ENCODE assay signal across 11 mouse cellular contexts in genomic region chr6:87165536-87166311, GRCm38 (mm10).
DNase-seq lines count a peak whose midpoint lies in the region; ATAC-seq and TF ChIP-seq lines count a peak whose summit lies in the region.
"Had no signal": no experiment of that assay in that cellular context is flagged by ENCODE, and none has a peak within 500 bp of the region (broad histone marks: within the 10 kb centered on the region; RNA-seq: fewer than 3 reads in every experiment).

No protein-coding gene starts in this region.

- H3K27me3 ChIP-seq in midbrain, embryonic 14.5 days (ENCODE audit: control insufficient read depth, insufficient read depth, low read length) = no peaks in the 10 kb centered on the region
- H3K27me3 ChIP-seq in midbrain, embryonic 10.5 days (ENCODE audit: low read depth, poor library complexity, severe bottlenecking) = no peaks in the 10 kb centered on the region
- no peaks in the 10 kb centered on the region for H3K27me3 ChIP-seq in thymus, adult 2 months (ENCODE audit: control insufficient read depth, insufficient read depth, low read length)

- no peak overlapping the region for H3K4me2 ChIP-seq in midbrain, embryonic 14.5 days (ENCODE audit: low read length)
- H3K4me2 ChIP-seq: heart, embryonic 13.5 days had no signal

- DNase-seq in cerebellum, postnatal 14 days = peak; percentile 62 to 63
- DNase-seq in cerebellum, adult 9-10 months = no peak
- peak; percentile 26 for DNase-seq in midbrain, embryonic 14.5 days
- no peak for DNase-seq in midbrain, embryonic 10.5 days (ENCODE audit: low spot score)
- DNase-seq in left cerebral cortex, adult 2 months (ENCODE audit: extremely low spot score in 1 of 2, low spot score in 2 of 2) = peak; percentile 30 to 52
- DNase-seq in right cerebral cortex, postnatal 14 days = peak; percentile 44
- no peak for DNase-seq in thymus, adult 2 months
- DNase-seq: adrenal gland, adult 8-10 months had no signal

- no peak overlapping the region for H3K9ac ChIP-seq in midbrain, embryonic 14.5 days (replicated peaks; ENCODE audit: low read length)

- peaks cover 15% of the 10 kb centered on the region; the same call in 1 of the 2 replicates for H3K4me1 ChIP-seq in midbrain, embryonic 14.5 days (ENCODE audit: control insufficient read depth, insufficient read depth, low read length)
- H3K4me1 ChIP-seq in midbrain, embryonic 10.5 days = 0 out of 2 replicates have a peak, but pooled peaks cover 3% of the 10 kb centered on the region
- peaks cover 18% of the 10 kb centered on the region for H3K4me1 ChIP-seq in thymus, adult 2 months (replicated peaks; ENCODE audit: control insufficient read depth, insufficient read depth, low read length)

- 0 out of 2 replicates have a peak overlapping the region, but pooled peaks have one; percentile 45 for H3K27ac ChIP-seq in midbrain, embryonic 14.5 days (replicated peaks; ENCODE audit: low read depth, low read length)
- no peak overlapping the region for H3K27ac ChIP-seq in midbrain, embryonic 10.5 days (replicated peaks)
- H3K27ac ChIP-seq in left cerebral cortex, adult 2 months = peak overlapping the region; percentile 83
- H3K27ac ChIP-seq in thymus, adult 2 months (ENCODE audit: control insufficient read depth, insufficient read depth, low read length) = no peak overlapping the region
- H3K27ac ChIP-seq: heart, embryonic 13.5 days had no signal

- no peaks in the 10 kb centered on the region for H3K9me3 ChIP-seq in midbrain, embryonic 14.5 days (ENCODE audit: control insufficient read depth, low read length)
- no peaks in the 10 kb centered on the region for H3K9me3 ChIP-seq in midbrain, embryonic 10.5 days (replicated peaks)
- H3K9me3 ChIP-seq: heart, embryonic 13.5 days had no signal

- no peak for ATAC-seq in midbrain, embryonic 14.5 days (ENCODE audit: low FRiP score, low TSS enrichment)
- ATAC-seq in monocyte, adult 5-6 weeks (replicated peaks; ENCODE audit: insufficient number of reproducible peaks, low FRiP score, low TSS enrichment, poor library complexity, severe bottlenecking) = no peak
- ATAC-seq: lung, postnatal 0 days had no signal

- H3K36me3 ChIP-seq in midbrain, embryonic 14.5 days (ENCODE audit: control insufficient read depth, insufficient read depth, low read length) = no peaks in the 10 kb centered on the region
- H3K36me3 ChIP-seq in midbrain, embryonic 10.5 days = no peaks in the 10 kb centered on the region
- H3K36me3 ChIP-seq in thymus, adult 2 months (ENCODE audit: control insufficient read depth, insufficient read depth, low read length) = no peaks in the 10 kb centered on the region

- no peak overlapping the region for H3K4me3 ChIP-seq in midbrain, embryonic 14.5 days (replicated peaks; ENCODE audit: low read depth, low read length)
- H3K4me3 ChIP-seq in midbrain, embryonic 10.5 days = no peak overlapping the region
- no peak overlapping the region for H3K4me3 ChIP-seq in left cerebral cortex, adult 2 months
- no peak overlapping the region for H3K4me3 ChIP-seq in thymus, adult 2 months (ENCODE audit: control insufficient read depth, insufficient read depth, low read length)
- H3K4me3 ChIP-seq: heart, embryonic 13.5 days had no signal

- WGBS in midbrain, embryonic 14.5 days = 59% methylated on average over 8 of the region's 8 CpGs
- 78% methylated on average over 8 of the region's 8 CpGs for WGBS in midbrain, embryonic 10.5 days
- WGBS in thymus, adult 2 months = 96% methylated on average over 8 of the region's 8 CpGs

- TF ChIP-seq CTCF in left cerebral cortex, adult 2 months (IDR thresholded peaks at IDR 0.05) = no peak
- no peak for TF ChIP-seq CTCF in thymus, adult 2 months (IDR thresholded peaks at IDR 0.05; ENCODE audit: borderline replicate concordance, control insufficient read depth, extremely low read depth, insufficient read depth, low read length, poor library complexity)

- no peak for TF ChIP-seq POLR2A in thymus, adult 2 months (IDR thresholded peaks at IDR 0.05; ENCODE audit: control insufficient read depth, extremely low read depth, insufficient read depth, low read length, poor library complexity)

- intact Hi-C loops in left cerebral cortex, adult 2 months (cut with DNase I) = loop anchor here (1.0 to 5.0 kb wide), 2 partner anchors 18 to 92 kb away; no protein-coding TSS in a partner anchor

Comparison
In these comparisons a context has a peak if more than half of its experiments do, and no peak if none do; other contexts are left out.
1. DNase-seq: peak in cerebellum, postnatal 14 days (2 of 2), midbrain, embryonic 14.5 days (single experiment), left cerebral cortex, adult 2 months (2 of 2) and right cerebral cortex, postnatal 14 days (single experiment); none in cerebellum, adult 9-10 months (single experiment), midbrain, embryonic 10.5 days (single experiment) and thymus, adult 2 months (single experiment).
2. H3K27ac ChIP-seq: peak in midbrain, embryonic 14.5 days (single experiment) and left cerebral cortex, adult 2 months (single experiment); none in midbrain, embryonic 10.5 days (single experiment) and thymus, adult 2 months (single experiment).